Mouse (Mus musculus): Measurements from ENCODE around the gene Sh3pxd2a.

DNA sequence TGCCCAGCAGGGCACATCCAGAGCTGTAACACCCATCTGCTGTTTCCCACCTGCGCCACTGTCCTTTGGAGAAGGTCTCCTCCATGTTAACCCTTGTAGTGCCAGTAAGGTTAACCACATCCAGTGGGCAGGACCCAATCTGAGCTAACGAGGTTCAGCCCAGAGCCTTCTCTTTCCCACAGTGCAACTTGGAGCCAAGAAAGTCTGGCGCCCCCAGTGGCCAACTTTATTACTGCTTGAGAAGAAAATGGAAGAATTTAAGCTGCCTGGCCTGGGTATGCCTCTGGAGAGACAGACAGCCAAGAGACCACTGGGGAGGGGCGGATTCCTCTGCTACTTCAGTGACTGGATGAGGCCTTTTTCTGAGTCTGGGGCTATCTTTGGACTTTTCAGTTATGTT is 89.8 kb downstream of the Sh3pxd2a start:
- peak; percentile 96 for TF ChIP-seq CTCF (conservative IDR thresholded peaks at IDR 0.05; ENCODE audit: low read length)
- TF ChIP-seq NANOG (IDR thresholded peaks at IDR 0.05; ENCODE audit: borderline replicate concordance, low read length), result no peak
- no peak for TF ChIP-seq POU5F1 (IDR thresholded peaks at IDR 0.05; ENCODE audit: borderline replicate concordance, low read length)
